In genomic region chr2:102872436-102872835, GRCm38 (mm10) we compare ENCODE assay signal across 19 mouse cellular contexts.
"Had no signal": no experiment of that assay in that cellular context is flagged by ENCODE, and none has a peak within 500 bp of the region (broad histone marks: within the 10 kb centered on the region; RNA-seq: fewer than 3 reads in every experiment).

No protein-coding gene starts in this region.

- DNase-seq: kidney, postnatal 10 days; kidney, postnatal 4 days; liver; lung, adult 18-20 months; lung, postnatal 10 days; lung, postnatal 36 days; right cerebral cortex, adult 18-20 months; right cerebral cortex, postnatal 25 days; spleen, adult 18-20 months; thymus, postnatal 25 days had no signal

- H3K9ac ChIP-seq: limb, embryonic 13.5 days; liver, embryonic 12.5 days; liver, embryonic 15.5 days; lung, embryonic 15.5 days; midbrain, embryonic 12.5 days; stomach, embryonic 15.5 days had no signal

- H3K4me3 ChIP-seq: limb, embryonic 10.5 days; limb, embryonic 13.5 days; liver, embryonic 12.5 days; liver, embryonic 15.5 days; lung, embryonic 15.5 days; midbrain, embryonic 12.5 days; stomach, embryonic 15.5 days had no signal

- ATAC-seq: intestine, postnatal 0 days; liver, embryonic 12.5 days; midbrain, embryonic 16.5 days had no signal

- H3K4me2 ChIP-seq: limb, embryonic 13.5 days; liver, embryonic 12.5 days; liver, embryonic 15.5 days; lung, embryonic 15.5 days; midbrain, embryonic 12.5 days; stomach, embryonic 15.5 days had no signal

- H3K36me3 ChIP-seq: limb, embryonic 10.5 days; limb, embryonic 13.5 days; liver, embryonic 12.5 days; liver, embryonic 15.5 days; lung, embryonic 15.5 days; midbrain, embryonic 12.5 days; stomach, embryonic 15.5 days had no signal

- H3K27me3 ChIP-seq: limb, embryonic 13.5 days; liver, embryonic 12.5 days; liver, embryonic 15.5 days; lung, embryonic 15.5 days; midbrain, embryonic 12.5 days; stomach, embryonic 15.5 days had no signal

- H3K4me1 ChIP-seq: midbrain, embryonic 12.5 days had no signal

- H3K9me3 ChIP-seq: limb, embryonic 10.5 days; limb, embryonic 13.5 days; liver, embryonic 12.5 days; liver, embryonic 15.5 days; lung, embryonic 15.5 days; midbrain, embryonic 12.5 days; stomach, embryonic 15.5 days had no signal

- H3K27ac ChIP-seq: limb, embryonic 10.5 days; limb, embryonic 13.5 days; liver, embryonic 12.5 days; liver, embryonic 15.5 days; lung, embryonic 15.5 days; midbrain, embryonic 12.5 days; stomach, embryonic 15.5 days had no signal
